Mouse (Mus musculus) A20 (cell line): Measurements from ENCODE around the gene Tomm6.
"Not testable (repeated sequence)": the region's sequence is repeated elsewhere in the genome, so short reads cannot be mapped to it uniquely, and the experiment has no call there.

Experiments used
- DNase-seq: peaks from one replicate; pipeline ENCODE4 v3.0.0-alpha.2; 2011; ENCODE audit warnings: low read depth, low spot score

Tomm6 gene

DNA sequence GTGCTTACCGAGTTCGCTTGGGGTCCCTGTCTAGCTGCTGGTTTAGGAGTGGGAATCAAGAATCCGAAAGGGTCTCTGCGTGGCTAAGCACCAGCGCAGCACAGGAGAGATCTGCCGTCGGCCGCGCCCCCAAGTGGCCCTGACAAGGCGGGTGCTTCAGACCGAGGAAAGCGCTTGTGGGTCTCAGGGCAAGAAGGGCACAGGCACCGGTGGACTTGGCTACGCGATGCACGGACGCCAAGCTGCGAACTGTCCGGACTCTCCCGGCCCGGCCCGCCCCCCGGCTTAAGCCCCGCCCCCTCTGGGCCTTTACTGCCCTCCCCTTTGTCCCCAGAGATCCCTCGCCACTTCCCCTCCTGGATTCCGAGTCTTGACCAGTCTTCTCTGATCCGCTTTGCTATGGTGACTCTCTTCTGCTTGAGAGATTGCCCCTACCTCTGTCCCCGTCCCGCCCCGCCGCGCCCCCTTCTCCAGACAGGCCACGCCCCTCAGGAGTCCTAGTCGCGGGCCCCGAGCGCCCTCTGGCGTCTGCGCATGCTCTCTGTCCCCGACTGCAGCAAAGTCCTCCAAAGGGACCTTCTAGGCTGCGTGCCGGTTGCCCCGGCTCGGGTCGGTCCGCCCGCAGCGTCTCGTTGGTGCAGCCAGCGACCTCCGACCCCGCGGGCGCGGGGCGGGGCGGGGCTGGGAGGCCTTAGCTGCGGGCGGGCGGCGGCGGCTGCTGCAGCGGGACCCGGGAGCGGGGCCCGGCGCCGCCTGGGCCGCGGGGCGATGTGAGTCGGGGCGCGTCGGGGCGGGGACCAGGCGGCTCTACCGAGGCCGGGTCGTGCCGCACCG, 6.5 kb upstream of the Tomm6 start, which contains the start of gene Prickle4:
TSS of gene Prickle4 (minus strand) at position 234 of the 834 bp plus-strand sequence.
- peak; percentile 95 for DNase-seq

DNA sequence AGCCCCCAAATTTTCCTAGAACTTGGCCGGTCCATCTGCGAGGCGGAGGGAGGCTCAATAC, 6.1 kb upstream of the Tomm6 start, which contains the start of gene Gm21981:
TSS of gene Gm21981 (minus strand) at position 14 of the 61 bp plus-strand sequence.
- no peak for DNase-seq

DNA sequence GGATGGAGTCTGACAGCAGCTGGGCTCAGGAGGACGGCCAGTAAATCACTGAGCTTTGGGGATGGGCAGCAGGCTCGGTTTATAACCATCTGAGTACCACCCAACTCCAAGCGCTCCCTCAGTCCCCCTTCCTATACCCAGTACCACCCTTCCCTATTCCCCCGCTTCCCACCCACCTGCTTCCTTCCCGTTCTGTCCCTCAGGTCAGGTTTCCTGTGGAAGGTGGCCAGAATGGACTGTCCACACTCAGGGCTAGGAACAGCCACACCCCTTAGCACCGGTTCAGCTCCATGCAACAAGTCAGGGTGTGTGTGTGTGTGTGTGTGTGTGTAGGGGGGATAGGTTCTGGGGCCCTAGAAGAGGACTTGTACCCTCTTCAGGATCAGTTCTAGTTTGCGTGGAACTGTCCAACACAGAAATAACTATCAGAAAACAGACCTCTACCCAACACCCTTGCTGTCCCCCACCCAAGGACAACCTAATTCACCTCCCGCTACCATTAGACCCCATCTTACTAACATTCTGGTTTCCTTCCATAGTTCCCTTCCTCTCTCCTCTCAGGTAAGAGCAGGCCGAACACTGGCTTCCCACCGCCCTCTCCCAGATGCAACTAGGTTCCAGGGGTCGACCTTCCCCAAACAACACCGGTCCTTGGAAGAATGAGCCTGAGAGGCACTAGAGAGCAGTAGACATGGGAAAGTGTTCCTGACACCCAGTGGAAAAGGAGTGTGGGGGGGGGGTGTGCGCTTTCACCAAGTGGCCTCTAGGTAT, 5.7 kb upstream of the Tomm6 start:
- DNase-seq, result no peak

DNA sequence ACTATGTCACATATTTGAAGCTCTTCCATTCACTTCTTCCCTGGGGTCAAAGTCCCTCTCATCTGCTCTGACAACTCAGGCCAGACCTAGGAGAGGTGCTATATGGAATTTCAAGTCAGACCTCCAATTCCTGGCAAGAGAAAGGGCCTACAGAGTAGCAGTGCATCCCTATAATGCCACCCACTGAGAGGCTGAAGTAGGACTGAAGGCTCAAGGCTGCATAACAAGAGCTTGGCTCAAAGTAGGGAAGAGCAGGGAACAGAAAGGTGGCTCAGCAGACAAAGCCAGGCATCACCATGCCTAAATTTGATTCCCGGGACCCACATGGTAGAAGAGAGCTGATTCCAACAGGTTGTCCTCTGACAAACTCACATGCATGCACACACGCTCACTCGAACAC, 3.5 kb upstream of the Tomm6 start:
- no peak for DNase-seq

DNA sequence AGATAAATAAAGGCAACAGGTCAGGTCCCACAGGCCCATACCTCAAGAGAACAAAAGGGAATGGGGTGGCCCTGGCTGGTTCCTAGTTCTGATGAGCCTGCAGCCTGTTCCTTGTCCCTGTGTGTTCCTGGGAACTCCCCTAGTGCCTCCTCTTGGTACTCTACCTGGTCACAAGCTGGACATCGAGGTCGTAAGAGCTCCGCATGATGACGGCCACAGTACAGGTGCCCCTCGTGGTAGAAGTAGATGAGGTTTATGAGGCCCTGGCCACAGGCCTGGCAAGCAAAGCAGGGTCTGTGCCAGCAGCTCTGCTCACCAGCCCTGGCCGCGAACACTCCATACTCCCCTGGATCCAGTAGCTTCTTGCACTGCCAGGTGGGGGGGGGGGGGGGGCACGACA, 1.7 kb upstream of the Tomm6 start:
- no peak for DNase-seq

DNA sequence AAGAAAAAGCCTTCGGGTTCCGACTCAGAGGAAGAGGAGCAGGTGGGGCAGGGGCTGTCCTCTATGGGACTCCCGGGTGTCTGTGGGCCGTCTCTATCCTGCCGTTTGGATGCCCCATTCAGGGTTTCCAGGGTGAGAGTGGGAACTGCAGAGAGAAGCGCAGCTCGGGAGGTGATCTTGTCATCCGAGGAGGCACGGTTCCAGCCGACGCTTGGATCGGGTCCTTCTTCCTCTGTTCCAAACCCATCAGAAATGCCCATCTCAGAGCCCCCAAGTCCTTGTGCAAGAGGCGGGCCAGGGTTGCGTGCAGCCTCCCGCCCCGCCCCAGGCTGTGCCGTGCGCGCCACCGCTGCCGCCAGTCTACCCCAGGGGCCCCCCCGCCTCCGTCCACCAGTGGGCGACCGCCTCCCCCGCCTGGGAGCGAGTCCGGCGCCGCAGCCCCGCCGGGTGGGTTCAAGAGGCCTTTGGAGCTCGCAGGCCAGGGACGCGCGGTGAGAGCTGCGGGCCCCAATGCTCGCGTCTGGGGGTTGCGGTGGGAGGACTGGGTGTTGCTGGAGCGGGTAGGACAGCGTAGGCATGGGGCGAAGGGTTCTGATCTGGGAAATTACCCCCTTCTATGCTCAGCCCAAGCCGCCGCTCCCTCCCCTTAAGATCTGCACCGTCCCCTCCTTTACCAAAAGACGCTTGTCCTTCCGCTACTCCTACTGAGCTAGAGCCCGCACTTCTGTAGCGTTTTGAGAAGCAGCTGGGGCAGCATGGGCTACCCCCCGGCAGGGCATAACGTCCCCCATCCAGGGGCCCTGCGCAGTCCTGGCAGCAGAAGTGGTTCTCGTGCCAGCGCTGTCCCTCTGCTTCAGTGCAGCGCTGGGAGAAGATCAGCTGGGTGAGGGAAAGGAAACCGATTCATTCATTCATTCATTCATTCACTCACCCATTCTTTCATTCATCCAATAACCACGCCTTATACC, 706 bp upstream of the Tomm6 start, which contains the start of gene Frs3:
TSS of gene Frs3 (plus strand) at position 423 of the 968 bp plus-strand sequence.
- peak; percentile 81 for DNase-seq

DNA sequence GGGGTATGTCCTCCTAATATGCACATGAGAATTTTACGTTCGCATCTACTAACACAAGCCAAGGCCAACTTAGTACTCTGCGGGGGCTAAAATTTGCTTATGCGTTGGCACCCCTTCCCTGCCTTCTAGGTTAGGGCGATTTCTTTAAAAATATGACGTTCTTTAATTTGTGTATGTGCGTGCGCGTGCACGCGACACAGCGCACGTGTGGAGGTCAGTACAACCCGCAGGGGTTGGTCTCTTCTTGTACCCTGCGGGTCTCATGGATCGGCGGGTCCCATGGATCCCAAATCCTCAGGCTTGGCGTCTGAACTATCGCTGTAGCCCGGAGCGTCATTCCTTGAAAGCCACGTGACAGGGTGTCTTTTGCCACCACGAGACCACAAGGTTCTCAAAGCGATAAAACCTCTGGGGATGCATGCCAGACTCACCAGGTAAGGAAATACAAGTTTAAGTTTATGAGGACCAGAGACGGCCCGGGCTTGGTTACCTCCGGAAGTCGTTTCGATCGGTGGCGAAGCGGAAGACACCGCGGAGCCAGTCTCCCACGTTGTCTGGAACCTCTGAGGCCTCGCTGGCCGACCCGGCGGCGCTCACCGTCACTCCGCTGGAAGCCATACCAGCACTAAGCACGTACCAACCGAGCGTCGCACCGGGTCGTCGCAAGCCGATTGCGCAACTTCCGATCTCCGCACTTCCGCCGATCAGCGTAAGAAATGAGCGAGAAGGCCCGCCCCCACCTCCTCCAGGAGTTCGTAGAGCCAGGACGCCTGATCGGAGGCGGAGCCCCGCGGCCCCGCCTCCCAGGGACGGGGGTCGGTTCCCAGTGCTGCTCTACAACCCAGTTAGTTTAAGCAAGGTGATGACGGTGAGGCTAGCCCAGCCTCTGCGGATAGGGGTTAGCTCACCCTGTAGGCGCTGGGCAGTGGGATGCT, 510 bp downstream of the Tomm6 start:
- DNase-seq, result peak; percentile 99

DNA sequence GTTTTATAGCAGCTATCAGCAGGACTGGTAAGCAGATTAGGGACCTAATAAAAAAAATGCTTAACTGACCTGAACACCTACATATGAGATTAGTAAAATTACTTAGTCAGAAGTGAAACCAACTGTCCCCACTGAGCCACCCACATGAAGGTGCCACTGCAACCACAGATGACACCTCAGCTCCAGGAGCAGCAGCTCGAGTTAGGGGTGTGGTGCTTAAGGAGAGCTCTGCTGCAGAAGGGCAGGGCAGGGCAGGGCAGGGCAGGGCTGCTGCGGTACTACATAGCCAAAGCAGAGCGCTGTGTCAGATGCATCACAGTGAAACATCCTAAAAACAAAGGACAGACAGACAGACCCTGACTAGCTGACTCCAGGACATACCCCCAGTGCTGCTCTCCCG, 5.3 kb downstream of the Tomm6 start:
- DNase-seq, result peak; percentile 27

DNA sequence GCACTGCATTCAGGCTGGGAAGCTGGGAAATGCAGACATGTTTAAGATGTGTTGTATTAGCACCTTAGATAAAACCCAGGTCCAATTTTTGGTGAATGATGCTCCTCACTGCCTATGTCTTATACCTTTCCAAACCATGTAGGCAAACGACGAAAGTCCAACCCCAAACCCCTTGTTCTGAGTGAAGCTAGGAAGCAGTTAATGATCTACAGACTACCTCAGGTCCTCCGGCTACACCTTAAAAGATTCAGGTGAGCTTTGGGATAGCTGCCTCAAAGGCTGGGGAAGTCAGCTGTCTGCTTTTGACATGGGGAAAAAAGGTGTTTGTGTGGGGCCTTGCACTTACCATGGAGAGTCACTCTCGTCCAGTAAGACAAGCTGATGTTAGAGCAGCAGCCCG, 9.5 kb downstream of the Tomm6 start:
- DNase-seq, result no peak

DNA sequence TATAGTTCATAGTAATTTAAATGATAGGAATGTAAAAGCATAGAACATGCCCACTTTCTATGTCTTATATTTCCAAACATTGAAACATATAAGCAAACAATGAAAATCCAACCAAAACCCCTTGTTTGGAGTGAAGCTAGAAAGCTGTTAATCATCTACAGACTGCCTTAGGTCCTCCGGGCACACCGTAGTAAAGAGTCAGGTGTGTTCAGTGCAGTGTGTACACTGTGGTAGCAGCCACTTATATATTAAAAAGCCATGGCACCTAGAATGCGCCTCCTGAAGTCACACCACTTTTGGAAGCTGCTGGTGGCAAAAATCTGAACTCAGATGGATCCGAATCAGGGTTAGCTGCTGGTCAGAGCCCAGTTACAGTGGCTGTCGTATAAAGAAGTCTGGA, 9.9 kb downstream of the Tomm6 start:
- no peak for DNase-seq

DNA sequence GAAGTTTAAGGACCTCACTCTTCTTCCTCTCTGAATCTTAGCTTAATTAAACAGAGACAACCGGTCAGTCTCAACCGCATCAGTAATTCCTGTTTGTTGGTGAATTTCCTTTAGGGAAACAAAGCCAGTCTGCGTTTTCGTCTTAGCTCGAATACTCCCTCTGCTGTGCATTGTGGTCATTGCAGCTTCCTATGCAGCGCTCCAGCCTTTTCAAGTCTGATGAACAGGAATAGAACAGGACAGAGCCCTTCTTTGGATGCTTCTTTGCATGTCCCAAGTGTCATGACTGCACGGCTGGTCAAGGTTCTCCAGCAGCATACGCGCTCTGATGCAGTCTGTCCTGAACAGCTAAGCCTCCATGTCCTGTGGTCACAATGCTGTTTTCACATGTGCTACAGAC, 11.6 kb downstream of the Tomm6 start:
- DNase-seq, result peak; percentile 28

DNA sequence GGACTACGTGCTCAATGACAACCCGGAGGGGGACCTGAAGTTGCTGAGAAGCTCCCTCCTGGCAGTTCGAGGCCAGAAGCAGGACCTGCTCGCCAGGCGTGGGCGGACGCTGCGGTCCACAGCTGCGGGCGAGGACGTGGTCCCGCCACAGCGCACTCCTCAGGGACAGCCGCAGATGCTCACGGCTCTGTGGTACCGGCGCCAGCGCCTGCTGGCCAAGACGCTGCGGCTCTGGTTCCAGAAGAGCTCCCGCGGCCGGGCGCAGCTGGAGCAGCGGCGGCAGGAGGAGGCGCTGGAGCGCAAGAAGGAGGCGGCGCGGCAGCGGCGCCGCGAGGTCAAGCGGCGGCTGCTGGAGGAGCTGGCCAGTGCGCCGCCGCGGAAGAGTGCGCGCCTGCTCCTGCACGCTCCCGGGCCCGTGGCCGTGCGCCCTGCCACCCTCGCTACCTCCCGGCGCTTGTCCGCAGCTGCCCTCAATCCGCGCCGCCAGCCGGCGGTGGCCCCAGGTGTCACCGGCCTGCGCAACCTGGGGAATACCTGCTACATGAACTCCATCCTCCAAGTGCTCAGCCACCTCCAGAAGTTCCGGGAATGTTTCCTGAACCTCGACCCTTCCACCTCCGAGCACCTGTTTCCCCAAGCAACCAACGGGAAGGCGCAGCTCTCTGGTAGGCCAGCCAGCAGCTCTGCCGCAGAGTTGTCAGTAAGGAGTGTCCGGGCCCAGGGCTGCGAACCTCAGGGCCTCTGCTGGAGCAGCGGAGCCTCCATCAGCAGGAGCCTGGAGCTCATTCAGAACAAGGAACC, 15.7 kb downstream of the Tomm6 start:
- DNase-seq, result no peak

DNA sequence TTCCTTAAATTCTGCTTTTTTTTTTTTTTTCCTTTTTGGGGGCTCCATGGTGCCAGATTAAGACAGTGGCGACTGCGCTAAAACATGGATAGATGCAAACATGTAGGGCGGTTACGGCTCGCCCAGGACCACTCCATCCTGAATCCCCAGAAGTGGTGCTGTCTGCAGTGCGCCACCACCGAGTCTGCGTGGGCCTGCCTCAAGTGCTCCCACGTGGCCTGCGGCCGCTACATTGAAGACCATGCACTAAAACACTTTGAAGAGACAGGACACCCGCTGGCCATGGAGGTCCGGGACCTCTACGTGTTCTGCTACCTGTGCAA, 16.2 kb downstream of the Tomm6 start:
- DNase-seq, result no peak

DNA sequence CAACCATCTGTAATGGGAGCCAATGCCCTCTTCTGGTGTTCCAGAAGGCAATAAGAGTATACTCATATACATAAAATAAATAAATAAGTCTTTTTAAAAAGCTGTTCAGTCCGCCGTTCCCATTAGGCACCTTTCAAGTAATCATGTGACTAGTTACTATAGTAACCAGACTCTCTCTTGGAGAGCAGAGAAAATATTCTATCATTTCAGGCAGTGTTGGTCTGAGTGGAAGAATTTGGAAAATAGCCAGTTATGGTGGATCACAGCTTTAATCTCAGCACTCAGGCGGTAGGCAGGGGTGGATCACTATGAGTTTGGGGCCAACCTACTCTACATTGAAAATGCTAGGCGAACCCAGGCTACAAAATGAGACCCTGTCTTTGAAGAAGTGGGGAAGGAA, 19.0 kb downstream of the Tomm6 start:
- no peak for DNase-seq

DNA sequence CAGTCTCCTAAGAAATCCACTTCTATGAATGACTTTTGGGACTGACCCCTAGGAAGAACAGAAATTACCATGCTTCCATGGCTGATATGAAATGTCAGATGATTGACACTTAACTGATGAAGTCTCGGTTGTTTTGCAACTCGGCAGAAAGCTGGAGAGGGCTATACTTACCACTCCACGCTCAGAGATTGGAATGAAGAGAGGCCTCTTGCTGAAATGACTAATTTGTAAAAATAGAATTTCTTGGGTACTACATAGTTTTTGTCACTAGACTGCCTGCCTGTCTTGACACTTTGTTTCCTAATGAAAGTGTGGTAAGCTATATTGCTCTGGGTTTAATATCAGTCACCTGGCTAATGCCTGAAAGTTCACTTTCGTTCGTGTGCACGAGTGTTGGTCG, 23.7 kb downstream of the Tomm6 start:
- DNase-seq, result no peak

DNA sequence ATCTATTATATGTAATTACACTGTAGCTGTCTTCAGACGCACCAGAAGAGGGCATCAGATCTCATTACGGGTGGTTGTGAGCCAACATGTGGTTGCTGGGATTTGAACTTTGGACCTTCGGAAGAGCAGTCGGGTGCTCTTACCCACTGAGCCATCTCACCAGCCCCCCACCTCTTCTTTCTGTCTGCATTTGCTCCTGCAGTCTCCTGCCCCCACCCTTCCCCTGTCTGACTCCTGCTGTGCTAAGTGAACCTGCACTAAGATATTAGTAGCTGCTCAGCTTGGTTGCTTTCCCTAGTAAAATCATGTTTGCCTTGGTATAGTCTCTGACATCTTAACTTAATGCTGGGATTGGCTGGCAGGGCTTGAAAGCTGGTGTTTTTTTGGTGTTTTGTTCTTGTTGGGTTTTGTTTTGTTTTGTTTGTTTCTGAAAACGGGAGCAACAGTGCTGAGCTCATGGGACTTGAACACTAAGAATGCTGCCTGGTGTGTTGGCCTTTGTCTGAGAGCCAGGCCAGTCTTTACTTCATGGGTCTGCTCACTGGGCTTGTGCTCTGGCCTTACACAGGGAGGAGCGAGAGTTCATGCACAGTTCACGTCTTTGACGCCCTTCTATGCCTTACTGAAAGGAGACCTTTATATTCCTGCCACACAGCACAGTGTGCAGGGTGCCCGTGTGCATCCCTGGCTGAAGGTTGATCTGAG, 25.0 kb downstream of the Tomm6 start:
- no peak for DNase-seq

DNA sequence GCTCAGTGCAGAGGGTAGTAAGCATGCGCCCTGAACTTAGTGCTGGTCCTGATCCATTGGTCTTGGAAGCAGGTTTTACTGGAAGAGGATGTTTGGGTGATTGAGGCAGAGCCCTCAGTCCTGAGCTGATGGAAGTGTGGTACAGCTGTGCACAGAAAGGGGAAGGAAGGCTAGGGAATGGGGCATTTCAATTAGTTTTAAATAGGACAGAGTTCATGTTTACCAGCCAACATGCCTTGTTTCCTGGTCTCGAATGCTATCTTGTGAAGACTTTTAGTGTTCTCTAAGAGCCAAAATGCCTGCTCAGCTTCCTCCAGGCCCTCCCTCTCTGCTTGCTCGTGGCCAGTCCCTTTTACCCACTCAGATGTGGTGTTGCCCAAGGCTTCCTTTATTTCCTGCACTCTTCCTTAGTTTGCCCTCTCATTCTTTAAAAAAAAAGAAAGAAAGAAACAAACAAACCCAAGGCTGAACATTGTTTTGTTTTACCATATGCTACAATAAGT, 29.4 kb downstream of the Tomm6 start:
- DNase-seq, result no peak

DNA sequence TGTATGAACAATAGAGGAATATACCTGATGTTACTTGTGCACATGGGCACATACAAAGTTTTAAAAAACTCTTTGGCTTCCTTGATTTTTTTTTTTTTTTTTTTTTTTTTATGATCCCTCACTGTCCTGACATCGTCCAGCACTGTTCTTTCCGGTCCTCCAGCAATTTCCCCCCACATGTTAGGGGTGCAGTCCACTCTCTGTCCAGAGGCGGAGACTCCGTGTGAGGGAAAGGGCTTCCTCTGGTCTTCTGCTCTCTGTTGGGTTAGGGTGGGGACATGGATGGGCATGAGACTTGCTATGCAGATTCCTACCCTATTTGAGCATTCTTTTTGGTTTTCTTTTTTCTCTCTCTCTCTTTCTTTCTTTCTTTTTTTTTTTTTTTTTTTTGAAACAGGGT, 30.3 kb downstream of the Tomm6 start:
- DNase-seq, result no peak

DNA sequence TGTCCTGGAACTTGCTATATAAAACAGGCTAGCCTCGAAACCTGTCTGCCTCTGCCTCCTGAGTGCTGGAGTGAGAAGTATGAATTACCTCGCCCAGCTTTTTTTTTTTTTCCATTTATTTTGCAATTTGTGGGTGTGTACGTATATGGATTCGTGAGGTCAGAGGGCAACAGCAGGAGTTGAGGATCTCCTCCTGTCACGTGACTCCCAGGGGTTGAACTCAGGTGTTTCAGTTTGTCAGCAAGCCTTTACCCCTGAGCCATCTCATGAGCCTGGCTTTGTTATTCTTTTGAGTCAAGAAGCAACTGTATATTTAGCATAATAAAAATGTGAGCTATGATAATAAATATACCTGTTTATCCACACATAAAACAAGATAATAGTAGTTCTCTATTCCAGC, 32.5 kb downstream of the Tomm6 start:
- no peak for DNase-seq

DNA sequence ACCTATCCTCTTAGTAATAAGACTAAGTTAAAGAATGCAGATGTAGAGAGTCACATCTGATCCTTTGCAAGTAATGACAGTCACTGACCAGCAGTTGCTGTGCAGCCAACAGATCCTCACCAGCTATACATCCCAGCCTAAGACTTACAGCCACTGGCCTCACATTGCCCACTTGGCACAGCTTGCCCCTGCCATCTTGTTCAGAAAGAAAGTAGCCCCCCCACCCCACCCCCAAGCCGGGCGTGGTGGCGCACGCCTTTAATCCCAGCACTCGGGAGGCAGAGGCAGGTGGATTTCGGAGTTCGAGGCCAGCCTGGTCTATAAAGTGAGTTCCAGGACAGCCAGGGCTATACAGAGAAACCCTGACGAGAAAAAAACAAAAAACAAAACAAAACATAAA, 33.8 kb downstream of the Tomm6 start:
- DNase-seq, result not testable (repeated sequence)
